Mouse (Mus musculus) thymus, adult 18-20 months (tissue): ENCODE measurements at regions not wholly inside any gene's neighbourhood (a gene's known extent, or its start where the extent isn't known, plus 50 kb on each side); places are given as distances from the start of the nearest gene placed in this dataset.

ENCODE experiments used
- DNase-seq, 2 experiments: peaks; one replicate each; pipeline ENCODE4 v3.0.0; 2022; ENCODE audit warnings: mixed read lengths in 2 of 2

GRCm38 (mm10) chr1:190067181-190067580 lies 103.3 kb downstream of the Prox1 start:
- no peak for DNase-seq

GRCm38 (mm10) chr1:190066426-190066825 lies 104.1 kb downstream of the Prox1 start:
- no peak for DNase-seq

GRCm38 (mm10) chr1:190061560-190062295 lies 108.8 kb downstream of the Prox1 start:
- no peak for DNase-seq

GRCm38 (mm10) chr1:190059025-190059424 lies 111.5 kb downstream of the Prox1 start:
- DNase-seq: no peak

- DNase-seq: no peak
Measured at GRCm38 (mm10) chr1:190056931-190057330, 113.6 kb downstream of the Prox1 start.

- no peak for DNase-seq
Measured at GRCm38 (mm10) chr1:190051903-190052302, 118.6 kb downstream of the Prox1 start.

- DNase-seq: no peak
Measured at GRCm38 (mm10) chr1:190048521-190049170, 121.9 kb downstream of the Prox1 start.

- DNase-seq: no peak
Measured at GRCm38 (mm10) chr1:190047201-190047600, 123.3 kb downstream of the Prox1 start.

GRCm38 (mm10) chr1:190045797-190046196 lies 123.6 kb upstream of the Smyd2 start:
- DNase-seq: no peak

- DNase-seq: no peak
Measured at GRCm38 (mm10) chr1:190044036-190044435, 121.9 kb upstream of the Smyd2 start.

GRCm38 (mm10) chr1:190043156-190043555 lies 121.0 kb upstream of the Smyd2 start:
- no peak for DNase-seq

GRCm38 (mm10) chr1:190042197-190042596 lies 120.0 kb upstream of the Smyd2 start:
- DNase-seq: no peak

GRCm38 (mm10) chr1:190041096-190041706 lies 119.0 kb upstream of the Smyd2 start:
- DNase-seq: no peak

- DNase-seq: no peak
Measured at GRCm38 (mm10) chr1:190038046-190038445, 115.9 kb upstream of the Smyd2 start.

GRCm38 (mm10) chr1:190036726-190037125 lies 114.6 kb upstream of the Smyd2 start:
- DNase-seq: no peak

GRCm38 (mm10) chr1:190035935-190036334 lies 113.8 kb upstream of the Smyd2 start:
- DNase-seq: no peak

- no peak for DNase-seq
Measured at GRCm38 (mm10) chr1:190034091-190034490, 111.9 kb upstream of the Smyd2 start.

GRCm38 (mm10) chr1:190027536-190027935 lies 105.4 kb upstream of the Smyd2 start:
- no peak for DNase-seq

GRCm38 (mm10) chr1:190009466-190009865 lies 87.3 kb upstream of the Smyd2 start:
- DNase-seq: no peak

- DNase-seq: no peak
Measured at GRCm38 (mm10) chr1:190007271-190007670, 85.1 kb upstream of the Smyd2 start.

- no peak for DNase-seq
Measured at GRCm38 (mm10) chr1:190001084-190001483, 78.9 kb upstream of the Smyd2 start.

- DNase-seq: no peak
Measured at GRCm38 (mm10) chr1:189993706-189994105, 71.5 kb upstream of the Smyd2 start.

- DNase-seq: no peak
Measured at GRCm38 (mm10) chr1:189993221-189993620, 71.1 kb upstream of the Smyd2 start.

GRCm38 (mm10) chr1:189991089-189991488 lies 68.9 kb upstream of the Smyd2 start:
- no peak for DNase-seq
